Mouse (Mus musculus): ENCODE results near the gene Gjb1. TPM values are rescaled to one million over a fixed set of nuclear protein-coding genes. Genes with fewer than 3 reads are reported as not detected.

The Gjb1 gene
- polyA plus RNA-seq, 1 experiment from 2014 or later: 0.39 TPM

- Histone ChIP-seq H3K9me3 (no peaks in the 10 kb centered on the region), H3K27me3 (replicated peaks) (0 out of 2 replicates have a peak, but pooled peaks cover 5% of the 10 kb centered on the region), H3K4me3 (peak overlapping the region; percentile 67), H3K4me2 (peak overlapping the region; percentile 72), H3K9ac (peak overlapping the region; percentile 87), H3K27ac (replicated peaks) (peak overlapping the region; percentile 74), H3K4me1 (peaks cover 17% of the 10 kb centered on the region), H3K36me3 (peaks cover 27% of the 10 kb centered on the region)
- ATAC-seq (ENCODE audit: extremely low read depth, insufficient number of reproducible peaks, low FRiP score, low TSS enrichment): no peak
- WGBS: 12% methylated on average over 34 of the region's 36 CpGs
These were observed 43.0 kb downstream of the Gjb1 start for GRCm38 (mm10) chrX:101418946-101419724.

- Histone ChIP-seq H3K27me3 (replicated peaks) (0 out of 2 replicates have a peak, but pooled peaks cover 5% of the 10 kb centered on the region), H3K9ac (peak overlapping the region; percentile 87), H3K4me2 (peak overlapping the region; percentile 72), H3K9me3 (no peaks in the 10 kb centered on the region), H3K36me3 (peaks cover 18% of the 10 kb centered on the region), H3K4me3 (peak overlapping the region; percentile 67), H3K4me1 (peaks cover 17% of the 10 kb centered on the region), H3K27ac (replicated peaks) (peak overlapping the region; percentile 82)
- peak; percentile 79 for ATAC-seq (ENCODE audit: extremely low read depth, insufficient number of reproducible peaks, low FRiP score, low TSS enrichment)
- 16% methylated on average over 52 of the region's 54 CpGs for WGBS
These were observed 43.8 kb downstream of the Gjb1 start for GRCm38 (mm10) chrX:101419725-101420699.

GRCm38 (mm10) chrX:101420700-101421095 is 44.5 kb downstream of the Gjb1 start, which contains the start of gene Zmym3:
Gene Zmym3 (minus strand): TSS chrX:101420849.
- H3K9me3 ChIP-seq: no peaks in the 10 kb centered on the region
- H3K27me3 ChIP-seq (replicated peaks): 0 out of 2 replicates have a peak, but pooled peaks cover 5% of the 10 kb centered on the region
- H3K9ac ChIP-seq: peak within 1 kb of the TSS; percentile 87
- H3K4me1 ChIP-seq: peaks cover 17% of the 10 kb centered on the region
- peak within 1 kb of the TSS; percentile 67 for H3K4me3 ChIP-seq
- H3K36me3 ChIP-seq: peaks cover 11% of the 10 kb centered on the region
- peak within 1 kb of the TSS; percentile 72 for H3K4me2 ChIP-seq
- 28% methylated on average over 4 of the region's 4 CpGs for WGBS
- H3K27ac ChIP-seq (replicated peaks): peak within 1 kb of the TSS; percentile 82
- no peak for ATAC-seq (ENCODE audit: extremely low read depth, insufficient number of reproducible peaks, low FRiP score, low TSS enrichment)

- no peak for ATAC-seq (ENCODE audit: extremely low read depth, insufficient number of reproducible peaks, low FRiP score, low TSS enrichment)
- Histone ChIP-seq H3K4me3 (no peak overlapping the region), H3K27me3 (replicated peaks) (no peaks in the 10 kb centered on the region), H3K9me3 (no peaks in the 10 kb centered on the region), H3K27ac (replicated peaks) (no peak overlapping the region), H3K36me3 (no peaks in the 10 kb centered on the region), H3K9ac (no peak overlapping the region), H3K4me2 (no peak overlapping the region), H3K4me1 (peaks cover 12% of the 10 kb centered on the region)
- 69% methylated on average over 2 of the region's 2 CpGs for WGBS
These were observed 47.3 kb downstream of the Gjb1 start for GRCm38 (mm10) chrX:101423462-101423861.

- no peak for ATAC-seq (ENCODE audit: extremely low read depth, insufficient number of reproducible peaks, low FRiP score, low TSS enrichment)
- Histone ChIP-seq H3K4me2 (no peak overlapping the region), H3K9me3 (no peaks in the 10 kb centered on the region), H3K4me3 (no peak overlapping the region), H3K9ac (no peak overlapping the region), H3K27me3 (replicated peaks) (no peaks in the 10 kb centered on the region), H3K27ac (replicated peaks) (no peak overlapping the region), H3K4me1 (peaks cover 13% of the 10 kb centered on the region), H3K36me3 (peaks cover 17% of the 10 kb centered on the region)
- 4% methylated on average over 1 of the region's 1 CpGs for WGBS
These were observed 51.6 kb downstream of the Gjb1 start for GRCm38 (mm10) chrX:101427774-101428173.

- H3K4me2 ChIP-seq: peak overlapping the region; percentile 57
- H3K4me3 ChIP-seq: peak overlapping the region; percentile 73
- H3K4me1 ChIP-seq: peaks cover 13% of the 10 kb centered on the region
- WGBS: 20% methylated on average over 7 of the region's 7 CpGs
- no peak for ATAC-seq (ENCODE audit: extremely low read depth, insufficient number of reproducible peaks, low FRiP score, low TSS enrichment)
- H3K27me3 ChIP-seq (replicated peaks): no peaks in the 10 kb centered on the region
- H3K9me3 ChIP-seq: no peaks in the 10 kb centered on the region
- peaks cover 21% of the 10 kb centered on the region for H3K36me3 ChIP-seq
- H3K27ac ChIP-seq (replicated peaks): peak overlapping the region; percentile 90
- H3K9ac ChIP-seq: peak overlapping the region; percentile 75
These were observed 52.6 kb downstream of the Gjb1 start for GRCm38 (mm10) chrX:101428785-101429141.

- peak within 1 kb of the TSS; percentile 93 for H3K27ac ChIP-seq (replicated peaks)
- peaks cover 13% of the 10 kb centered on the region for H3K4me1 ChIP-seq
- peaks cover 21% of the 10 kb centered on the region for H3K36me3 ChIP-seq
- peak; percentile 85 for ATAC-seq (ENCODE audit: extremely low read depth, insufficient number of reproducible peaks, low FRiP score, low TSS enrichment)
- whole genome bisulfite sequencing: 12% methylated on average over 50 of the region's 51 CpGs
- H3K4me3 ChIP-seq: peak within 1 kb of the TSS; percentile 73
- H3K4me2 ChIP-seq: peak within 1 kb of the TSS; percentile 70
- no peaks in the 10 kb centered on the region for H3K9me3 ChIP-seq
- no peaks in the 10 kb centered on the region for H3K27me3 ChIP-seq (replicated peaks)
- H3K9ac ChIP-seq: peak within 1 kb of the TSS; percentile 94
These were observed 53.2 kb downstream of the Gjb1 start, which contains the start of gene Nono for GRCm38 (mm10) chrX:101429142-101429949. Gene Nono (plus strand): TSS chrX:101429318.

GRCm38 (mm10) chrX:101429976-101430375 is 53.8 kb downstream of the Gjb1 start:
- peak overlapping the region; percentile 73 for H3K4me3 ChIP-seq
- peaks cover 13% of the 10 kb centered on the region for H3K4me1 ChIP-seq
- 0 out of 2 replicates have a peak, but pooled peaks have one; percentile 19 for ATAC-seq (ENCODE audit: extremely low read depth, insufficient number of reproducible peaks, low FRiP score, low TSS enrichment)
- H3K36me3 ChIP-seq: peaks cover 21% of the 10 kb centered on the region
- H3K27me3 ChIP-seq (replicated peaks): no peaks in the 10 kb centered on the region
- peak overlapping the region; percentile 93 for H3K27ac ChIP-seq (replicated peaks)
- 13% methylated on average over 14 of the region's 14 CpGs for WGBS
- no peaks in the 10 kb centered on the region for H3K9me3 ChIP-seq
- peak overlapping the region; percentile 94 for H3K9ac ChIP-seq
- peak overlapping the region; percentile 70 for H3K4me2 ChIP-seq
